Mouse (Mus musculus): ENCODE data around the gene Vamp5.

DNA sequence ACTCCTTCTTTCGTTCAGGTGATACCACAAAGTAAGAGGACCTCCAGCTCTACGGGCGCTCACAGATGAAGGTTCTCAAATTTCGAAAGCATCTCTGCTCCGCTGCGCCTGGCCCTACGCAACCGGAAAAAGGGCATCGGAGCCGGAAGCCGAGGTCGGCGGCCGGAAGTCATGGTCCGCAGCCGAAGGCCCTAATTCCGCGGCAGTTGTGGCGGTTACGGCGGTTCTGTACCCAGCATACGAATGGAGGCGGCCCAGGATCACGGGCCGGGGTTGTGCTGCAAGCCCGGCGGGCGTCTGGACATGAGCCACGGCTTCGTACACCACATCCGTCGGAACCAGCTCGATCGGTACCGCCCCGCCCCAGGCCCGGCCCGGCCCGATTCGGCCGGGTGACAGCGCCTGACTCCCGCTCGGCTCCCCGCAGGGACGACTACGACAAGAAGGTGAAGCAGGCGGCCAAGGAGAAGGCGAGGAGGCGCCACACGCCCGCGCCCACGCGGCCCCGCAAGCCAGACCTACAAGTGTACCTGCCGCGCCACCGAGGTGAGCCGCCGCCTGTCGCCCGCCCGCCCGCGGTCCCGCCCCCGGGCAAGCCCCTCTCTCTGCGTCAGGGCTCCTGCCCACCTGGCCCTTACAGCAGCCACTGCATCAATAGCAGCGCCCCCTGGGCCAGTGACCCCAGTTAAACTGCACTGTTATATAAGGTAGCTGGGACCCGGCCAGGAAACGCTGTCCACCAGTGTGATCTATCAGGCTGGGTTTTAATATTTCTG lies 32.9 kb downstream of the Vamp5 start, which contains the start of gene 0610030E20Rik:
- peak; percentile 9; the same call in 1 of the 2 replicates for TF ChIP-seq POLR2A (IDR thresholded peaks at IDR 0.05; ENCODE audit: control insufficient read depth, extremely low read depth, insufficient read depth, low read length, poor library complexity)
- peak; percentile 51; the same call in 1 of the 2 replicates for TF ChIP-seq CTCF (IDR thresholded peaks at IDR 0.05; ENCODE audit: borderline replicate concordance, control insufficient read depth, extremely low read depth, insufficient read depth, low read length, poor library complexity)
